Mouse (Mus musculus): ENCODE measurements around the gene Gsap. TPM values are rescaled to one million over a fixed set of nuclear protein-coding genes. Genes with fewer than 3 reads are reported as not detected.

The Gsap gene
- polyA plus RNA-seq, 1 experiment from 2014 or later: 1.8 TPM

- no peaks in the 10 kb centered on the region for H3K36me3 ChIP-seq
- no peak for ATAC-seq (replicated peaks; ENCODE audit: insufficient number of reproducible peaks, insufficient read depth, low FRiP score, low read depth)
- H3K27me3 ChIP-seq: no peaks in the 10 kb centered on the region
- H3K4me1 ChIP-seq (replicated peaks): peaks cover 2% of the 10 kb centered on the region; the same call in 1 of the 2 replicates
- H3K27ac ChIP-seq: no peak overlapping the region
- no peak overlapping the region for H3K4me2 ChIP-seq
- WGBS: 76% methylated on average over 12 of the region's 12 CpGs
- no peak overlapping the region for H3K9ac ChIP-seq
- no peaks in the 10 kb centered on the region for H3K9me3 ChIP-seq (replicated peaks)
- no peak overlapping the region for H3K4me3 ChIP-seq
These were observed 97.5 kb downstream of the Gsap start for GRCm38 (mm10) chr5:21283356-21284062.

- Histone ChIP-seq H3K4me2 (no peak overlapping the region), H3K9me3 (replicated peaks) (no peaks in the 10 kb centered on the region), H3K27me3 (no peaks in the 10 kb centered on the region), H3K9ac (no peak overlapping the region), H3K27ac (peak overlapping the region; percentile 33), H3K4me3 (no peak overlapping the region), H3K4me1 (replicated peaks) (peaks cover 5% of the 10 kb centered on the region; the same call in 1 of the 2 replicates), H3K36me3 (no peaks in the 10 kb centered on the region)
- ATAC-seq (replicated peaks; ENCODE audit: insufficient number of reproducible peaks, insufficient read depth, low FRiP score, low read depth): peak; percentile 75
- 51% methylated on average over 7 of the region's 7 CpGs for WGBS
These were observed 102.8 kb downstream of the Gsap start for GRCm38 (mm10) chr5:21288658-21289435.

GRCm38 (mm10) chr5:21290594-21290993, 104.5 kb downstream of the Gsap start:
- Histone ChIP-seq H3K4me1 (replicated peaks) (peaks cover 5% of the 10 kb centered on the region; the same call in 1 of the 2 replicates), H3K9ac (no peak overlapping the region), H3K27ac (no peak overlapping the region), H3K36me3 (no peaks in the 10 kb centered on the region), H3K9me3 (replicated peaks) (no peaks in the 10 kb centered on the region), H3K27me3 (no peaks in the 10 kb centered on the region), H3K4me2 (no peak overlapping the region), H3K4me3 (no peak overlapping the region)
- WGBS: 71% methylated on average over 8 of the region's 8 CpGs
- no peak for ATAC-seq (replicated peaks; ENCODE audit: insufficient number of reproducible peaks, insufficient read depth, low FRiP score, low read depth)

- Histone ChIP-seq H3K9ac (no peak overlapping the region), H3K4me3 (no peak overlapping the region), H3K4me1 (replicated peaks) (no peaks in the 10 kb centered on the region; the same call in 1 of the 2 replicates), H3K9me3 (replicated peaks) (no peaks in the 10 kb centered on the region), H3K36me3 (no peaks in the 10 kb centered on the region), H3K27ac (no peak overlapping the region), H3K4me2 (no peak overlapping the region), H3K27me3 (no peaks in the 10 kb centered on the region)
- WGBS: 80% methylated on average over 8 of the region's 8 CpGs
- no peak for ATAC-seq (replicated peaks; ENCODE audit: insufficient number of reproducible peaks, insufficient read depth, low FRiP score, low read depth)
These were observed 109.6 kb downstream of the Gsap start for GRCm38 (mm10) chr5:21295683-21296082.

- WGBS: 60% methylated on average over 21 of the region's 21 CpGs
- ATAC-seq (replicated peaks; ENCODE audit: insufficient number of reproducible peaks, insufficient read depth, low FRiP score, low read depth): peak; percentile 39; the same call in 1 of the 2 replicates
- H3K36me3 ChIP-seq: no peaks in the 10 kb centered on the region
- H3K9ac ChIP-seq: no peak overlapping the region
- H3K4me2 ChIP-seq: peak overlapping the region; percentile 0; the same call in 1 of the 2 replicates
- H3K9me3 ChIP-seq (replicated peaks): no peaks in the 10 kb centered on the region
- H3K27me3 ChIP-seq: no peaks in the 10 kb centered on the region
- H3K4me1 ChIP-seq (replicated peaks): no peaks in the 10 kb centered on the region; the same call in 1 of the 2 replicates
- no peak overlapping the region for H3K4me3 ChIP-seq
- H3K27ac ChIP-seq: no peak overlapping the region
These were observed 113.2 kb downstream of the Gsap start for GRCm38 (mm10) chr5:21299076-21299755.

- no peak overlapping the region for H3K9ac ChIP-seq
- H3K27ac ChIP-seq: no peak overlapping the region
- ATAC-seq (replicated peaks; ENCODE audit: insufficient number of reproducible peaks, insufficient read depth, low FRiP score, low read depth): no peak
- no peak overlapping the region for H3K4me3 ChIP-seq
- no peaks in the 10 kb centered on the region; the same call in 1 of the 2 replicates for H3K4me1 ChIP-seq (replicated peaks)
- H3K9me3 ChIP-seq (replicated peaks): no peaks in the 10 kb centered on the region
- 91% methylated on average over 3 of the region's 3 CpGs for WGBS
- no peak overlapping the region for H3K4me2 ChIP-seq
- no peaks in the 10 kb centered on the region for H3K27me3 ChIP-seq
- H3K36me3 ChIP-seq: no peaks in the 10 kb centered on the region
These were observed 114.0 kb downstream of the Gsap start for GRCm38 (mm10) chr5:21300058-21300457.

GRCm38 (mm10) chr5:21301011-21301410, 115.0 kb downstream of the Gsap start:
- no peak for ATAC-seq (replicated peaks; ENCODE audit: insufficient number of reproducible peaks, insufficient read depth, low FRiP score, low read depth)
- H3K4me2 ChIP-seq: no peak overlapping the region
- 63% methylated on average over 6 of the region's 6 CpGs for WGBS
- no peaks in the 10 kb centered on the region; the same call in 1 of the 2 replicates for H3K4me1 ChIP-seq (replicated peaks)
- no peaks in the 10 kb centered on the region for H3K36me3 ChIP-seq
- no peaks in the 10 kb centered on the region for H3K9me3 ChIP-seq (replicated peaks)
- no peaks in the 10 kb centered on the region for H3K27me3 ChIP-seq
- H3K4me3 ChIP-seq: no peak overlapping the region
- no peak overlapping the region for H3K9ac ChIP-seq
- no peak overlapping the region for H3K27ac ChIP-seq

- H3K27me3 ChIP-seq: no peaks in the 10 kb centered on the region
- H3K27ac ChIP-seq: no peak overlapping the region
These were observed 121.1 kb downstream of the Gsap start for GRCm38 (mm10) chr5:21307165-21307564.

GRCm38 (mm10) chr5:21314696-21315095, 128.6 kb downstream of the Gsap start:
- Histone ChIP-seq H3K9ac (no peak overlapping the region), H3K4me3 (no peak overlapping the region), H3K36me3 (no peaks in the 10 kb centered on the region), H3K9me3 (replicated peaks) (no peaks in the 10 kb centered on the region), H3K27me3 (no peaks in the 10 kb centered on the region), H3K4me2 (no peak overlapping the region), H3K27ac (no peak overlapping the region), H3K4me1 (replicated peaks) (no peaks in the 10 kb centered on the region)
- no peak for ATAC-seq (replicated peaks; ENCODE audit: insufficient number of reproducible peaks, insufficient read depth, low FRiP score, low read depth)
- WGBS: 86% methylated on average over 3 of the region's 3 CpGs

More at GRCm38 (mm10) chr5:21307165-21307564, 121.1 kb downstream of the Gsap start:
- H3K4me3 ChIP-seq: no peak overlapping the region
- no peak overlapping the region for H3K4me2 ChIP-seq
- H3K9ac ChIP-seq: no peak overlapping the region
- ATAC-seq (replicated peaks; ENCODE audit: insufficient number of reproducible peaks, insufficient read depth, low FRiP score, low read depth): no peak
- no peaks in the 10 kb centered on the region for H3K9me3 ChIP-seq (replicated peaks)
- H3K4me1 ChIP-seq (replicated peaks): no peaks in the 10 kb centered on the region
- WGBS: 79% methylated on average over 5 of the region's 5 CpGs
- H3K36me3 ChIP-seq: no peaks in the 10 kb centered on the region

GRCm38 (mm10) chr5:21320138-21320537, 134.1 kb downstream of the Gsap start:
- H3K27ac ChIP-seq: peak overlapping the region; percentile 35; the same call in 1 of the 2 replicates
- ATAC-seq (replicated peaks; ENCODE audit: insufficient number of reproducible peaks, insufficient read depth, low FRiP score, low read depth): peak; percentile 62; the same call in 1 of the 2 replicates
- H3K27me3 ChIP-seq: no peaks in the 10 kb centered on the region

GRCm38 (mm10) chr5:21326494-21326893, 140.4 kb downstream of the Gsap start:
- Histone ChIP-seq H3K4me3 (no peak overlapping the region), H3K27ac (no peak overlapping the region), H3K9ac (no peak overlapping the region), H3K4me1 (replicated peaks) (peaks cover 34% of the 10 kb centered on the region), H3K36me3 (no peaks in the 10 kb centered on the region), H3K4me2 (no peak overlapping the region), H3K27me3 (no peaks in the 10 kb centered on the region), H3K9me3 (replicated peaks) (no peaks in the 10 kb centered on the region)
- no peak for ATAC-seq (replicated peaks; ENCODE audit: insufficient number of reproducible peaks, insufficient read depth, low FRiP score, low read depth)
- 11% methylated on average over 1 of the region's 1 CpGs for WGBS

More at GRCm38 (mm10) chr5:21320138-21320537, 134.1 kb downstream of the Gsap start:
- no peak overlapping the region for H3K4me3 ChIP-seq
- H3K4me1 ChIP-seq (replicated peaks): peaks cover 6% of the 10 kb centered on the region
- no peak overlapping the region for H3K9ac ChIP-seq
- H3K9me3 ChIP-seq (replicated peaks): no peaks in the 10 kb centered on the region
- H3K4me2 ChIP-seq: no peak overlapping the region
- no peaks in the 10 kb centered on the region for H3K36me3 ChIP-seq
- 39% methylated on average over 2 of the region's 2 CpGs for WGBS

Measured in heart, embryonic 15.5 days (tissue).